Mouse (Mus musculus) kidney, postnatal 25 days (tissue): ENCODE measurements at regions not wholly inside any gene's neighbourhood (a gene's known extent, or its start where the extent isn't known, plus 50 kb on each side); places are given as distances from the start of the nearest gene placed in this dataset.

Experiments used
- DNase-seq, 2 experiments: peaks; one replicate each; pipeline ENCODE4 v3.0.0; 2021; ENCODE audit warnings: mixed read lengths in 2 of 2

- DNase-seq = no peak
Observed at GRCm38 (mm10) chr4:56143827-56144226, 596.0 kb upstream of the Gm26657 start.

GRCm38 (mm10) chr4:56136837-56137236, 603.0 kb upstream of the Gm26657 start:
- DNase-seq = no peak

- no peak for DNase-seq
Observed at GRCm38 (mm10) chr4:56134350-56134749, 602.1 kb upstream of the Klf4 start.

- no peak for DNase-seq
Observed at GRCm38 (mm10) chr4:56127730-56128482, 595.6 kb upstream of the Klf4 start.

- no peak for DNase-seq
Observed at GRCm38 (mm10) chr4:56124515-56124914, 592.2 kb upstream of the Klf4 start.

GRCm38 (mm10) chr4:56122198-56122597, 589.9 kb upstream of the Klf4 start:
- DNase-seq = no peak

GRCm38 (mm10) chr4:56121664-56122063, 589.4 kb upstream of the Klf4 start:
- DNase-seq = no peak

GRCm38 (mm10) chr4:56120357-56120756, 588.1 kb upstream of the Klf4 start:
- no peak for DNase-seq

- peak; percentile 80 to 95 for DNase-seq
Observed at GRCm38 (mm10) chr4:56113701-56114196, 581.5 kb upstream of the Klf4 start.

- DNase-seq = peak; percentile 18 to 60
Observed at GRCm38 (mm10) chr4:56112931-56113700, 580.9 kb upstream of the Klf4 start.

GRCm38 (mm10) chr4:56106962-56107361, 574.7 kb upstream of the Klf4 start:
- DNase-seq = no peak

- DNase-seq = no peak
Observed at GRCm38 (mm10) chr4:56102314-56102713, 570.0 kb upstream of the Klf4 start.

- DNase-seq = no peak
Observed at GRCm38 (mm10) chr4:56090796-56091195, 558.5 kb upstream of the Klf4 start.

GRCm38 (mm10) chr4:56088701-56089100, 556.4 kb upstream of the Klf4 start:
- DNase-seq = no peak

- DNase-seq = no peak
Observed at GRCm38 (mm10) chr4:56086306-56086705, 554.0 kb upstream of the Klf4 start.

GRCm38 (mm10) chr4:56084205-56084604, 551.9 kb upstream of the Klf4 start:
- no peak for DNase-seq

GRCm38 (mm10) chr4:56082411-56082810, 550.1 kb upstream of the Klf4 start:
- DNase-seq = no peak

- no peak for DNase-seq
Observed at GRCm38 (mm10) chr4:56080960-56081359, 548.7 kb upstream of the Klf4 start.

- peak; percentile 62 to 65 for DNase-seq
Observed at GRCm38 (mm10) chr4:56070664-56071334, 538.5 kb upstream of the Klf4 start.

GRCm38 (mm10) chr4:56068859-56069258, 536.6 kb upstream of the Klf4 start:
- no peak for DNase-seq

- no peak for DNase-seq
Observed at GRCm38 (mm10) chr4:56064657-56065056, 532.4 kb upstream of the Klf4 start.

GRCm38 (mm10) chr4:56051792-56052380, 519.6 kb upstream of the Klf4 start:
- no peak for DNase-seq

- DNase-seq = no peak
Observed at GRCm38 (mm10) chr4:56039327-56039726, 507.1 kb upstream of the Klf4 start.
